Mouse (Mus musculus) fibroblast of lung, adult 2 months (primary cell): ENCODE measurements around the gene Psmd9.
"Not testable (repeated sequence)": the region's sequence is repeated elsewhere in the genome, so short reads cannot be mapped to it uniquely, and the experiment has no call there.

Experiments used
- DNase-seq: peaks from one replicate; pipeline ENCODE4 v3.0.0-alpha.2; 2011; ENCODE audit warnings: low read depth

Gene Psmd9

GRCm38 (mm10) chr5:123192606-123193150 lies 23.5 kb downstream of the Psmd9 start:
- DNase-seq: no peak

- DNase-seq: no peak
Measured at GRCm38 (mm10) chr5:123193436-123193835, 24.2 kb downstream of the Psmd9 start.

- DNase-seq: no peak
Measured at GRCm38 (mm10) chr5:123194856-123195255, 25.6 kb downstream of the Psmd9 start.

GRCm38 (mm10) chr5:123195500-123196000 lies 26.3 kb downstream of the Psmd9 start:
- DNase-seq: no peak

- DNase-seq: no peak
Measured at GRCm38 (mm10) chr5:123196746-123197145, 27.5 kb downstream of the Psmd9 start.

GRCm38 (mm10) chr5:123198523-123198922 lies 29.3 kb downstream of the Psmd9 start:
- no peak for DNase-seq

GRCm38 (mm10) chr5:123200816-123201522 lies 31.8 kb downstream of the Psmd9 start:
- DNase-seq: not testable (repeated sequence)

GRCm38 (mm10) chr5:123201523-123201892 lies 32.3 kb downstream of the Psmd9 start:
- DNase-seq: no peak

- no peak for DNase-seq
Measured at GRCm38 (mm10) chr5:123201987-123202386, 32.8 kb downstream of the Psmd9 start.

GRCm38 (mm10) chr5:123202771-123203170 lies 33.6 kb downstream of the Psmd9 start:
- DNase-seq: not testable (repeated sequence)

GRCm38 (mm10) chr5:123203591-123203990 lies 34.4 kb downstream of the Psmd9 start:
- DNase-seq: not testable (repeated sequence)

- not testable (repeated sequence) for DNase-seq
Measured at GRCm38 (mm10) chr5:123222346-123223050, 53.3 kb downstream of the Psmd9 start.

GRCm38 (mm10) chr5:123223051-123223410 lies 53.8 kb downstream of the Psmd9 start:
- no peak for DNase-seq

GRCm38 (mm10) chr5:123223861-123224260 lies 54.6 kb downstream of the Psmd9 start:
- DNase-seq: not testable (repeated sequence)

- no peak for DNase-seq
Measured at GRCm38 (mm10) chr5:123226851-123227250, 57.6 kb downstream of the Psmd9 start.

GRCm38 (mm10) chr5:123227762-123228523 lies 58.7 kb downstream of the Psmd9 start:
- DNase-seq: peak; percentile 86

- no peak for DNase-seq
Measured at GRCm38 (mm10) chr5:123228524-123228922, 59.3 kb downstream of the Psmd9 start.

GRCm38 (mm10) chr5:123229296-123229695 lies 60.1 kb downstream of the Psmd9 start:
- no peak for DNase-seq

- DNase-seq: no peak
Measured at GRCm38 (mm10) chr5:123232180-123232579, 63.0 kb downstream of the Psmd9 start.

- peak; percentile 12 for DNase-seq
Measured at GRCm38 (mm10) chr5:123235731-123236130, 66.5 kb downstream of the Psmd9 start.

- DNase-seq: no peak
Measured at GRCm38 (mm10) chr5:123236426-123236825, 67.2 kb downstream of the Psmd9 start.

GRCm38 (mm10) chr5:123239501-123239900 lies 70.3 kb downstream of the Psmd9 start:
- DNase-seq: no peak
